Mouse (Mus musculus): ENCODE results near the gene Taok3.

The Taok3 gene

GRCm38 (mm10) chr5:117305754-117306153 lies 185.8 kb downstream of the Taok3 start:
- DNase-seq: no peak

GRCm38 (mm10) chr5:117306826-117307225 lies 186.9 kb downstream of the Taok3 start:
- DNase-seq: no peak

DNA sequence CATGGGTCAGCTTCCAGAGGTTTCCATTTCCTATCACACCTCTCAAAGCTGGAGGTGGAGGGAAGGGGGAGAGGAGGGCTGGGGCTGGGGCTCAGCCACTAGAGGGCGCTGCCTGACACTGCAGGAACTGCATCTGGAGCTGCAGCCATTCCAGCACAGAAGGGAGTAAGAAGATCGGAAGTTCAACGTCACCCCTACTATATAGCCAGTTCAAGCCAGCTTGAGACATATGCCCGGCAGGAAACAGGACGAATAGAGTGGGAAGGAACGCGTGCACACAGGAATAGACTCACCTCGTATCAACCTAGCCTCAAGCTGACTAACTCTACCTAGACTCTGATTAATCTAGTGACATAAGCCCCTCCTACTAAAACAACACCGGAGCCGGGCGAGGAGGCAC lies 187.8 kb downstream of the Taok3 start:
- DNase-seq: peak; percentile 88 to 91

DNA sequence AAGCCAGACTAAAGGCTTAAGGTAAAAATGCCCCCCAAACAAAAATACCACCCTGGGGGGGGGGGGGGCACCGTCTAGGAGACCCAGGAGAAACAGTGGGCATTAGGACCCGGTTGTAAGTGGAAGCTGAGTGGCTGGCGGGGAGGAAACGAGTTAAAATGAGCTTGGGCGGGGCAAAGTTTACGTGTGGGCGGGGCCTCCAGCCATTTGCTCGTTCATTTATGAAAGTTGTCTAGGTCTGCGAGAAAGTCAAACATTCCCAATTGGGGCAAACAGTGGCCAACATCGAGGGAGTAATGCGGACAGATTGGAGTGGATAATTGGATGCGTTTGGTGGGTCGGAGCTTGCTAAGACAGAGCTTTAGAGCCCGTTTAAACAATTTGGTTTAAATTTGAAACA lies 193.5 kb downstream of the Taok3 start:
- DNase-seq: peak; percentile 78 to 82

DNA sequence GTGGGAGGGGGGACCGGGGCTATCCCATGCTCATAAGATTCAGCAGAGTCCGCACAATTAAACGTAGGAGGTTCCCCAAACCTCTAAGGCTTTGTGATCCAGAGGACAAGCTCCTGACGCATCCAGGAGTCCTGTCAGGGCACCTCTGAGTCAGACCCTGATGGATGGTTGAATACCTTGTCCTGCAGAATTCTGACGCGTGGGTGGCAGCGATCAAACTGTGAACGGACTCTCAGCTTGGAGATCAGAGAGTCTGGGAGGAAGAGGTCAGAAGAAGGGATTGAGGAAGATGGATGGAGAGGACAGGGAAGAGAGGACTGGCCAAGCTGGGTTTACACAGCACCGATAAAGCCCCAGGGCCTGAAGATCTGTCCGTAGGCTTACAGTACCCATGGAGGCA lies 194.0 kb downstream of the Taok3 start:
- DNase-seq: no peak

DNA sequence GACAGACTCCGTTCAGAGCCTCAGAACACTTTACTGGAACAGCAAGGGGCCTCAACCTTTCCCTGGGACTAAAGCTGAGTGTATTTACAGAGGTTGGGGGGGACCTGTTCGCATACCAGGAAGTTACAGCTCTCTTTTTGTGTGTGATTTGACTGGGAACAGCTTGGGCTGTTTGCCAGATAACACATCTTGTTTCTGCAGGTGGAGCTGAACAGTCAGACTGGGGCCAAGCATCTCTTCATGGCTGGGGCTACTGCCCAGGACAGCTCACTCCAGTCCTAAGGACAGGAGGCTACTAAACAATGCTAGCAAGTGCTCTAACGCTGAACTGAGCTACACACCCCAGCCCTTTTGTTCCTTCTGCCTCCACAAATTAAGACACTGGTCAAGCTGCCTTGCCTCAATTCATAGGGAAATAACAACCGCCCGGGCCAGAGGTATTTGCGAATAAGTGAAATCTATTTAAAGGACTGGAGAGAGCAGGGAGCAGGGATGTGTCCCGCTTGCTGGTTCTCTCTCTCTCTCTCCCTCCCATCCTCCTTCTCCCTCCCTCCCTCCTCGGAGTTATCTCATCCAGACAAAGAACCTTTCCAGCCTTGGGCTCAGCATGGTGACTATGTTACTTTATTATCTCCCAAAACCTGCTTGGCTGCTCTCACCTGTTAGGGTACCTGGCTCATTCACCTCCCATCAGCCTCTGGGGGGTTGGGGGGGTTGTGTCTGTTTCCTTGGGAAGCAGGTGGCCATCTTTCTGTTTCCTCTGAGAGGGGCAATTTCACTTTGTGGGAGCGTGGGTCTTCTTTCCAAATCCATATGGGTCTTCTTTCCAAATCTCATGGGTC lies 194.9 kb downstream of the Taok3 start:
- DNase-seq: no peak

- peak; percentile 75 to 88 for DNase-seq
Observed at GRCm38 (mm10) chr5:117318741-117319629, 199.1 kb downstream of the Taok3 start, which contains the start of gene Vsig10. Gene Vsig10 (plus strand): TSS chr5:117319083.

GRCm38 (mm10) chr5:117323751-117324150 lies 203.8 kb downstream of the Taok3 start:
- no peak for DNase-seq

All from kidney, postnatal 25 days (tissue).